Mouse (Mus musculus) liver, adult 2 months (tissue): Measurements from ENCODE around the gene Gsta3.

ENCODE experiments used
- CTCF ChIP-seq: fragments of 200-500 bp; IDR thresholded peaks from 2 replicates; pipeline ENCODE4 v1.5.1; 2011; ENCODE audit warnings: low read depth, low read length, control low read depth
- POLR2A ChIP-seq: fragments of 200-500 bp; IDR thresholded peaks from 2 replicates; pipeline ENCODE4 v1.6.1; 2011; ENCODE audit warnings: low read length, control low read depth; ENCODE audit not compliant: insufficient read depth; ENCODE audit errors: extremely low read depth

- TF ChIP-seq CTCF (no peak), POLR2A (no peak)
Observed at GRCm38 (mm10) chr1:21246136-21246535, 5.7 kb downstream of the Gsta3 start.
